Mouse (Mus musculus) cerebellum, postnatal 4 days (tissue): ENCODE measurements around the gene Taf13.
"Not testable (repeated sequence)": the region's sequence is repeated elsewhere in the genome, so short reads cannot be mapped to it uniquely, and the experiment has no call there.

Experiments used
- DNase-seq, 2 experiments: peaks; one replicate each; pipeline ENCODE4 v3.0.0; 2022; ENCODE audit warnings: low spot score in 2 of 2, mixed read lengths in 1 of 2

Gene Taf13

GRCm38 (mm10) chr3:108571443-108572294 is at the start of gene Taf13:
Gene Taf13 (plus strand): TSS chr3:108571698.
- peak; percentile 92 to 98 for DNase-seq

DNA sequence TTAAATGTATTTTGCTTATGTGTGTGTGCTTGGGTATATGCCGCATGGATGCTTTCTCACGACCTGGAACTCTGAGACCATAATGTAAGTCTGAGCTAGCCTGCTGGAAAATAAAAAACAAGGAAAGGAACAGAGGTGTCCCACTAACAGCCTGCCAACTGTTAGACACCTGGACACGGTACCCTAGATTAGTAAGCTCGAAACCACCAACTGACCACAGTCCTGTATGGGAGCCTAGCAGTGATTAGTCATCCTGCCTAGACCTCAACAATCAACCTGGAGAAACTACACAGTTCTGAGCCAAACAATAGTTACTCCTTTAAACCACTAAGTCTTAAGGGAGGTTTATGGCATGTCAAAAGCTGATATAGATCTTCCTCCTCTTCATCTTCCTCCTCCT is 48.1 kb upstream of the Taf13 start:
- DNase-seq, result no peak

- no peak for DNase-seq
Measured at GRCm38 (mm10) chr3:108528489-108528888, 43.0 kb upstream of the Taf13 start.

GRCm38 (mm10) chr3:108533114-108533885 is 38.2 kb upstream of the Taf13 start:
- DNase-seq, result no peak

DNA sequence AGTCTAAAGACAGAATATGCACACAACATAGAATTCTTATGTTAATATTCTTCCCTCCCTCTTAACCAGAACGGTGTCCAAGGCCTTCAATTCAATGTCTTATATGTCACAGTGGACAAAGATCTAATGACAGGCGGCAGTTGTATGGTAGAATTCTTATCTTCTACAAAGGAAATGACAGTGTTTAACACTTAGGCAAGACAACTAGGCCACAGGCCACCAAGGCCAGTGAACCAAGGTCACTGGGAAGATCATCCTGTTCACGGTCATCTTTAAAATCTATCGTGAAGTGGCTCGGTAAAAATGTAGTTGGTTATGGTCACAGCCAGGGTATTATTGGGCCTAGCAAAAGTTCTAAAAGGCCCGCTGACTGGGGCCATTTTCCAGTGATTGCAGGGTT is 37.5 kb upstream of the Taf13 start, which contains the start of gene 1700013F07Rik:
Gene 1700013F07Rik (plus strand): TSS at position 200 of the 400 bp plus-strand sequence.
- DNase-seq, result no peak

DNA sequence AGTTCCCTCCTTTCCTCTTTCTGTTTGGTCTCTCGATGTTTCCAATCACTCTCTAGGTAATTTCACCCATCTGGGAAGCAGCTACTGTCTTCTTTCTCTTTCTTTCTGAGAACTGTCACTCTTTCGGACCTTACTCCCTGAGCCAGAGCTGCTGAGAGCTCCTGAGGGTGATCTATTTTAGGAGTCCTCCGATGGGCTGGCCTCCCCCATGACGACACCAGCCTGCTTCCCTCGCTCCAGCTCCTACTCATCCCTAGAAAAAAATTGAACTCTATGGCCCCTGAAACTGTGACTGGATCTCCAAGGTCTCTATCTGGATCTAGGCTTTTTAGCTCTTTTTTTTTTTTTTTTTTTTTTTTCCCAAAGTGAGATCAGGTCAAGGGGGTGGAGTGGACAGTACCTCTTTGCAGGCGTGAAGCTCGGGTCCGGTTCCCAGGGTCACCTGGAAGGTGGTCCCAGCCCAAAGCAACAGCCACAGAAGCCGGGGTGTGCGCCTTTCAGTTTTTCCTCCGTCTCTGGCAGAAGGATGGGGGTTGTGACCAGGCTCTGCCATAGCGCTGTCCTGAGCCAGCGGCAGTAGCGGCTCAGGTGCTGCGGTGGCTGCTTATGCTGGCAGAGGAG is 35.5 kb upstream of the Taf13 start:
- DNase-seq, result peak in 1 of 2 experiments; percentile 17

DNA sequence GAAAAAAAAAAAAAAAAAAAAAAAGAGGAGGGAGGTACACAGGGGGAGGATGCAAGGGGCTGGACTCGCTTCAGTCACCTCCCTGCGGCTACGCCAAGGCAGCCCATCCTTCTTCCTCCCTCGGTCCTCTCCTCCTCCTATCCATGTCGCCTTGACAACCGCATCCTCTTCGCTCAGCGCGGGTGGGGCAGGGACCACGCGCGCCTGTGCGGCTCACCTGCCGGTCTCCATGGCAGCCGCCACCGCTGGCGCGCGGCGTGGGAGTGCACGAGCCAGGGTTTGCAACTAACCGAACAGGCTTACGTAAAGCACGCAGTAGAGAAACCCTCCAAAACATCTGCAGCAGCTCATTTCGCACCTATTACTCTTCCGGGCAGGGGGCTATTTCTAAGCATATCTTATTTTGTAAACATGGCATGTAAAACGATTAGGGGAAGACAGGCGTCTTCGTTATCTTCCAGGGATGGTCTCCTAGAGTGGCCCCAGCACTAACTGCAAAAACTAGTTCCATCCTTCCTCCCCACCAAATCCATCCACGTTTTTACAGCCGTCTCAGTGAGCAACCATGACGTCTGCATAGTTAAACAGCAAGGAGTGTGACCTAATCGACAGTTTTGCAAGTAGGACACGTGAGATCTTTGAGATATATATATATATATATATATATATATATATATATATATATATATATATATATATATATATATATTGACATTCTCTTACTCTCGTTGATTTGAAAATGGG is 34.8 kb upstream of the Taf13 start, which contains the start of gene 5330417C22Rik:
Gene 5330417C22Rik (minus strand): TSS at position 20 of the 744 bp plus-strand sequence.
- DNase-seq, result peak; percentile 32 to 64

- peak; percentile 63 to 87 for DNase-seq
Measured at GRCm38 (mm10) chr3:108537303-108537702, 34.2 kb upstream of the Taf13 start.

DNA sequence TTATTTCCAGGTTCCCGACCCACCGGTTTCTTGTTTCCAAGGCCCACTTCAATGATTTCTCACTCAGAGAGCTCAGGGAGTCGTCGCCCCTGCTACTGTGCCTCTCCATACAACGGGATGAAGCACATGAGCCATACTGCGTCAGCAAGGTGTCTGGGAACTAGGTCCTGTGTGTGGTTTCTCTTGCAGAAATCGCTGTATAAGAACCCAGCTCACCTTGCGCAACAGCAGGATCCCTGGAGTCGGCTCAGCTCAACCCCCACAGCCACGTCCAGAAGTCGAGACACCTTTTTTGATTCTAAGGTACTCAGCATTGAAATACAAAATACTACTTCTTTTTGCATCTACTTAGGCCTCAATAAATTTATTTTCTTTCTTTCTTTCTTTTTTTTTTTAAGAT is 29.2 kb upstream of the Taf13 start:
- no peak for DNase-seq

DNA sequence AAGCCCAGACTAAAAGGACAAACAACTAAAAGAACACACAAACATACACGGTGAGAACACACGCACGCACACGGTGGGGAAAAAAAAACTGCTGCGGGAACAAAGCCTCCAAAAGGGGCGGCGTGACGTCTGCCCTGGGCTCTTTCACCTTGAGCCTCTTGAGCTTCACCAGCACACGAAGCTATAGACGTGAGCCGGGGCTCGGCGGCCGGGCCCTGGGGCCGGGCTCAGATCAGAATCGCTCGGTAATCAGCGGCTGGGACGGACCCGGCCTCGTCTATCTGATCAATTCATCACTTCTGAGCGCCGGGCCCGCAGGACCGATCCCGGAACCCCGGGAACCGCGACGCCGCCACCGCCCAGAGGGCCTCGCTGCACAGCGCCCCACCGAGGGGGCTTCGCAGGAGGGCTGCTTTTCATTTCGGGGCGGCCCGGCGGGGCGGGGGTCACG is 17.4 kb upstream of the Taf13 start:
- peak; percentile 39 to 42 for DNase-seq

DNA sequence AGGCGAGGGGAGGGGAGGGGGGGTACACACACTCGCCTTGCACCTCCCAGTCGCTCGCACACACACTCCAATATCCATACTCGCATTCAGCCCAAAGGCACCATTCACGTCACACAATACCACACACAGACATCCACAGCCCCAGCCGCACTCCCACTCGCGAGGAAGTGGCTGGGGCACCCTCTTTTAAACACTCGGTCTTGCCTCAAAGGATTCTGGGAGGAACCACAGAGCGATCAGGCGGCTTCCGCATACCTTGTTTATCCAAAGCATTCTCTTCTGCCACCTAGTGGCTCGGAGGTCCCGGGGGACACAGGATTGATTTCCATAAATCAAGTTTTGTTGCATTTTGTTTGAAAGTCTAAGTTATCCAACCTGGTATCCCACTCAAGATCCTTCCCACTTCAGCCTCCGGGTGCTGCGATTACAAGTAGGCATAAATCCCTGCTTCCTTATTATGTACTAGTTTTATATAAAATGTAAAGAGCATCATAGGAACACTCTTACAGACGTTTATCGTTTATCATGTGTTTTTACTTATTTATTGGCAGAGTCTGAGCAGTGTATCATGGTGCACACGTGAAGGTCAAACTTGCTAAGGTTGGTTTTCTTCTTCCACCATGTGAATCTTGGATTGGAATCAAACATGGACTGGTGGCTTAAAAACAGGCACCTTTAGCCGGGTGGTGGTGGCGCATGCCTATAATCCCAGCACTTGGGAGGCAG is 16.7 kb upstream of the Taf13 start:
- peak; percentile 79 to 88 for DNase-seq

DNA sequence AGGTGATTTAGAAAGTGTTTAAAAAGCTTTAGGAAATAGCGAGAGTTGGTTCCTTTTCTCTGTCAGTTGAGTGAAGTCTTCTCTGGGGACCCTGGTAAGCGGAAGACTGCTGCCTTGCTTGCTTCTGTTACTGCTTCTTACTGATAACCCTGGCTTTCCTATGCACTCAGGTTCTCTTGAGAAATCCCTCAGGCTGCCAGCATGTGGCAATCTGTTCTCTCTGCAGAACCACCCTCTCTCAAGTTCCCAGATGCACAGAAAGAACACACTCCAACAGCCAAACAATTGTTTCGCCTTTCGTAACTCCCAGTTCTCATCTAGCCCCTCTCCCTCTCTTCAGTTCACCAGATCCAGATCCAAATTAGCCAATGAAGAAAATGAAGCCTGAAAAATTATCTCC is 13.6 kb upstream of the Taf13 start:
- no peak for DNase-seq

DNA sequence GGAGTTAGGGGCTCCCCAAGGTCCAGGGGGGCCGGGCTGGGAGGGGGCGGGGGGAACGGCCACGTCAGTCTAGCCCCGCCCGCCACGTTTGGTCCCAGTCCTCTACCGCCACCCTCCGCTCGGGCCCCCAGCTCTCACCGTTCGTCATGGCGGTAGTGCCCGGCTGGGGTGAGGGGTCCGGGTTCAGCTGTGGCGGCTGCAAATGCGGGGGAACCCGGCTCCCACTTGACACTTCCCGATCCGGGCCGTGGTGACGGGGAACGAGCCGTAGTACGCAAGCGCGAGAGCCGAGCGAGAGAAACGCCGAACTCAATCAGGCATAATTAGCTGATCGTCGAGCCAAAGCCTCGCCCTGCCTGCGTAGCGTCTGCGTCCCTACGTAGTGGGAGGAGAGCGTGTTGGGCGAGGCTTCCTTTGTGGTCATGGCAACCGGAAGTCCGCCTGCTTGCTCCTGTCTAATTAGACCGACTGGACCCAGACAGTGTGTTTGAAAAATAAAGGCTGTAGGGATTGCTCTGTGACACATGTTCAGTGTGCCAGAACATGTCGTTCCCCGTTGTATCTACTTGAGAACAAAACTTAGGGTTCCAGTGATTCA is 9.3 kb upstream of the Taf13 start, which contains the start of gene Tmem167b:
Gene Tmem167b (minus strand): TSS at position 334 of the 598 bp plus-strand sequence.
- peak; percentile 83 to 94 for DNase-seq

- DNase-seq, result no peak
Measured at GRCm38 (mm10) chr3:108562777-108563271, 8.7 kb upstream of the Taf13 start.

- DNase-seq, result peak; percentile 55 to 79
Measured at GRCm38 (mm10) chr3:108563309-108563708, 8.2 kb upstream of the Taf13 start.

DNA sequence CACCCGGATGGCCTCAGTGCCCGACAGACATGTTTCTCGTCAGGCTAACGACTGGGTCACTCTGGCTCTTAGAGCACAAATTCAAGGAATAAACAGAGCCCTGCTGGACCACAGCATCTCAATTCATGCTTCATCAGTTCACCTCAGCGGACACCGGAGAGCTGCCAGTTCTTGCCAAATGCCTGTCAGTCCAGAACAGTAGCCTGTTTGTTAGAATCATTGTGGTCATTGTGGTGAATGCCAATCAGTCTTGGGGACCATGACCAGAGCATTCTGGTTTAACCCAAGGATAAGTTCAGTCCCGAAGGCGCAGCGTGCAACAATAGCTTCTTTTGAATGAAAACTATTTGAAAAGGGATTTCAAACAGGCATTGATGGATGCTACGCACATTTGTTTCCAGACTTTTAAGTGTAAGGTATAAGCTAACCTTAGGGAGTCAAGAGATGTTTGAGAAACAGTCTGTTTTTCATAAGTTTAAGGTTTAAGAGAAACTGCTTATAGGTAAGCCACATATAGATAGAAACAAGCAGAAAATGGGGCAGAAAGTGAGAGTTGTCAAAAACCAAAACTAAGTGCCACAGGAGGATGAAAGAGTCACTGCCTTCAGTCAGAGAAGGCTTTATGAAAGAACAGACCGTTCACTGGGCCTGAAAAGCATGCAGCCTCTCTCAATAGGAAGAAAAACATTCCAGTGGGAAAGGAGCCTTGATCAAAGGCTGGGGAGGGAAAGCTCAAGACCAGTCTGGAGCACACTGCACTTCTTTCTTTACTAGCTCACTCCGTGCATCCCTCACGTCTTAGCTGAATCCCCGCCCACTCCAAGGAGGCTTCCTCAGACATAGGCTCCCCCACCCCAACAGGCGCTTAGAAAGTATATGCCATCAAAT is 3.3 kb upstream of the Taf13 start:
- peak in 1 of 2 experiments; percentile 26 for DNase-seq

- DNase-seq, result not testable (repeated sequence)
Measured at GRCm38 (mm10) chr3:108569636-108570035, 1.9 kb upstream of the Taf13 start.

DNA sequence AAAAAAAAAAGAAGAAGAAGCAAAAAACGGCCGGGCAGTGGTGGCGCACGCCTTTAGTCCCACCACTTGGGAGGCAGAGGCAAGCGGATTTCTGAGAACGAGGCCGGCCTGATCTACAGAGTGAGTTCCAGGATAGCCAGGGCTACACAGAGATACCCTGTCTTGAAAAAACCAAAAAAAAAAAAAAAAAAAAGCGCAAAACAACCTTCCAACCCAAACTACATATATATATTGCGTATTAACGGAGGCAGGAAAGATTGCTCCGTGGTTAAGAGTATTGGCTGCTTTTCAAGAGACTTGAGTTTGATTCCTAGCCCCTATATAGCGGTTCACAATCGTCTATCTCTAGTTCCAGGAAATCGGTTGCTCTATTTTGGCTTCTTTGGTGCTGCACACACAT is 685 bp upstream of the Taf13 start:
- DNase-seq, result no peak
